Mouse (Mus musculus) stomach, embryonic 15.5 days (tissue): ENCODE measurements around the gene Vwa3b. TPM values are rescaled to one million over a fixed set of nuclear protein-coding genes. Genes with fewer than 3 reads are reported as not detected.

Experiments used
- ATAC-seq: fragments of 200-750 bp; cut with Nextera tagmentation; 2 replicates; pipeline ENCODE4 v1.8.0; 2017; ENCODE audit warnings: low read depth, moderate number of reproducible peaks, moderate TSS enrichment; ENCODE audit not compliant: insufficient read depth, low FRiP score
- H3K27ac ChIP-seq: fragments of 300-500 bp; sonication (generic); 2 replicates; pipeline ENCODE4 v1.5.1; 2015; ENCODE audit warnings: mild to moderate bottlenecking, inconsistent platforms
- H3K27me3 ChIP-seq: fragments of 300-500 bp; sonication (generic); replicated peaks from 2 replicates; pipeline ENCODE4 v1.6.1; 2015; ENCODE audit warnings: inconsistent platforms
- H3K36me3 ChIP-seq: fragments of 300-500 bp; sonication (generic); 2 replicates; pipeline ENCODE4 v1.6.1; 2015; ENCODE audit warnings: inconsistent platforms
- H3K4me1 ChIP-seq: fragments of 300-500 bp; sonication (generic); 2 replicates; pipeline ENCODE4 v1.6.1; 2015; ENCODE audit warnings: inconsistent platforms
- H3K4me2 ChIP-seq: fragments of 300-500 bp; sonication (generic); 2 replicates; pipeline ENCODE4 v1.6.1; 2015; ENCODE audit warnings: mild to moderate bottlenecking, inconsistent platforms
- H3K4me3 ChIP-seq: fragments of 300-500 bp; sonication (generic); replicated peaks from 2 replicates; pipeline ENCODE4 v1.5.1; 2015; ENCODE audit warnings: inconsistent platforms
- H3K9ac ChIP-seq: fragments of 300-500 bp; sonication (generic); 2 replicates; pipeline ENCODE4 v1.6.1; 2015; ENCODE audit warnings: inconsistent platforms
- H3K9me3 ChIP-seq: fragments of 300-500 bp; sonication (generic); 2 replicates; pipeline ENCODE4 v1.6.1; 2016; ENCODE audit warnings: inconsistent platforms
- WGBS: fragments of 180-500 bp; shearing (Covaris S2); methylation state at CpG from one replicate; pipeline ENCODE4 v1.1.7; 2015; 5-methylcytosine and 5-hydroxymethylcytosine counted together
- polyA plus RNA-seq: library from polyadenylated mRNA; unstranded; fragments of >200 nt; fragmentation: Nextera tagmentation; extraction: Ambion mirVana; gene quantifications from 2 replicates; pipeline ENCODE4 v1.2.1, GENCODE M21; 2015

The Vwa3b gene
- polyA plus RNA-seq, 1 experiment from 2014 or later: 1.3 TPM

GRCm38 (mm10) chr1:37077955-37078549, 51.7 kb downstream of the Vwa3b start:
- 65% methylated on average over 14 of the region's 14 CpGs for WGBS
- H3K36me3 ChIP-seq: no peaks in the 10 kb centered on the region

GRCm38 (mm10) chr1:37080442-37080841, 54.0 kb downstream of the Vwa3b start:
- H3K4me2 ChIP-seq: no peak overlapping the region
- H3K9me3 ChIP-seq: no peaks in the 10 kb centered on the region
- H3K36me3 ChIP-seq: no peaks in the 10 kb centered on the region
- no peaks in the 10 kb centered on the region for H3K27me3 ChIP-seq
- WGBS: 80% methylated on average over 4 of the region's 4 CpGs
- no peak overlapping the region for H3K4me3 ChIP-seq
- H3K27ac ChIP-seq: no peak overlapping the region
- no peak overlapping the region for H3K9ac ChIP-seq
- H3K4me1 ChIP-seq: no peaks in the 10 kb centered on the region
- ATAC-seq: no peak

More at GRCm38 (mm10) chr1:37077955-37078549, 51.7 kb downstream of the Vwa3b start:
- no peak for ATAC-seq
- Histone ChIP-seq H3K9me3 (no peaks in the 10 kb centered on the region), H3K9ac (no peak overlapping the region), H3K27ac (no peak overlapping the region), H3K4me2 (no peak overlapping the region), H3K4me1 (no peaks in the 10 kb centered on the region), H3K4me3 (no peak overlapping the region), H3K27me3 (no peaks in the 10 kb centered on the region)

- no peaks in the 10 kb centered on the region for H3K9me3 ChIP-seq
- H3K4me2 ChIP-seq: no peak overlapping the region
- no peaks in the 10 kb centered on the region for H3K4me1 ChIP-seq
- no peaks in the 10 kb centered on the region for H3K27me3 ChIP-seq
- H3K27ac ChIP-seq: no peak overlapping the region
- ATAC-seq: no peak
- no peak overlapping the region for H3K9ac ChIP-seq
- 56% methylated on average over 12 of the region's 12 CpGs for WGBS
- H3K4me3 ChIP-seq: no peak overlapping the region
- H3K36me3 ChIP-seq: no peaks in the 10 kb centered on the region
These were observed 55.2 kb downstream of the Vwa3b start for GRCm38 (mm10) chr1:37081376-37082214.

GRCm38 (mm10) chr1:37082215-37082464, 55.7 kb downstream of the Vwa3b start:
- H3K4me2 ChIP-seq: no peak overlapping the region
- no peaks in the 10 kb centered on the region for H3K9me3 ChIP-seq
- no peaks in the 10 kb centered on the region for H3K4me1 ChIP-seq
- no peak for ATAC-seq
- no peaks in the 10 kb centered on the region for H3K27me3 ChIP-seq
- H3K36me3 ChIP-seq: no peaks in the 10 kb centered on the region
- H3K27ac ChIP-seq: no peak overlapping the region
- no peak overlapping the region for H3K9ac ChIP-seq
- no peak overlapping the region for H3K4me3 ChIP-seq
- 74% methylated on average over 2 of the region's 2 CpGs for WGBS

- no peaks in the 10 kb centered on the region for H3K9me3 ChIP-seq
- no peak overlapping the region for H3K4me3 ChIP-seq
- H3K4me2 ChIP-seq: no peak overlapping the region
- no peak overlapping the region for H3K9ac ChIP-seq
- no peak overlapping the region for H3K27ac ChIP-seq
- H3K27me3 ChIP-seq: no peaks in the 10 kb centered on the region
- 35% methylated on average over 2 of the region's 2 CpGs for WGBS
- no peaks in the 10 kb centered on the region for H3K36me3 ChIP-seq
- ATAC-seq: no peak
- H3K4me1 ChIP-seq: no peaks in the 10 kb centered on the region
These were observed 57.7 kb downstream of the Vwa3b start for GRCm38 (mm10) chr1:37084075-37084474.

GRCm38 (mm10) chr1:37085171-37085570, 58.8 kb downstream of the Vwa3b start:
- H3K27me3 ChIP-seq: no peaks in the 10 kb centered on the region
- ATAC-seq: no peak
- no peak overlapping the region for H3K9ac ChIP-seq
- WGBS: 56% methylated on average over 7 of the region's 7 CpGs
- no peak overlapping the region for H3K4me3 ChIP-seq
- H3K36me3 ChIP-seq: no peaks in the 10 kb centered on the region
- H3K9me3 ChIP-seq: no peaks in the 10 kb centered on the region
- no peak overlapping the region for H3K4me2 ChIP-seq
- H3K27ac ChIP-seq: no peak overlapping the region
- H3K4me1 ChIP-seq: no peaks in the 10 kb centered on the region

GRCm38 (mm10) chr1:37089191-37089590, 62.8 kb downstream of the Vwa3b start:
- Histone ChIP-seq H3K4me2 (no peak overlapping the region), H3K9me3 (no peaks in the 10 kb centered on the region), H3K36me3 (no peaks in the 10 kb centered on the region), H3K27me3 (no peaks in the 10 kb centered on the region), H3K4me3 (no peak overlapping the region), H3K9ac (no peak overlapping the region), H3K27ac (no peak overlapping the region), H3K4me1 (no peaks in the 10 kb centered on the region)
- 47% methylated on average over 5 of the region's 5 CpGs for WGBS
- ATAC-seq: no peak

GRCm38 (mm10) chr1:37097382-37098093, 71.1 kb downstream of the Vwa3b start:
- Histone ChIP-seq H3K27ac (0 out of 2 replicates have a peak overlapping the region, but pooled peaks have one; percentile 11), H3K27me3 (no peaks in the 10 kb centered on the region), H3K9ac (no peak overlapping the region), H3K4me3 (no peak overlapping the region), H3K36me3 (no peaks in the 10 kb centered on the region), H3K9me3 (no peaks in the 10 kb centered on the region), H3K4me1 (no peaks in the 10 kb centered on the region), H3K4me2 (no peak overlapping the region)
- 65% methylated on average over 17 of the region's 17 CpGs for WGBS
- ATAC-seq: no peak

- ATAC-seq: no peak
- Histone ChIP-seq H3K27ac (0 out of 2 replicates have a peak overlapping the region, but pooled peaks have one; percentile 11), H3K9ac (no peak overlapping the region), H3K4me3 (no peak overlapping the region), H3K27me3 (no peaks in the 10 kb centered on the region), H3K9me3 (no peaks in the 10 kb centered on the region), H3K36me3 (no peaks in the 10 kb centered on the region), H3K4me1 (no peaks in the 10 kb centered on the region), H3K4me2 (no peak overlapping the region)
- WGBS: 90% methylated on average over 4 of the region's 4 CpGs
These were observed 71.7 kb downstream of the Vwa3b start for GRCm38 (mm10) chr1:37098094-37098555.

GRCm38 (mm10) chr1:37100361-37100760, 74.0 kb downstream of the Vwa3b start:
- Histone ChIP-seq H3K4me1 (no peaks in the 10 kb centered on the region), H3K9me3 (no peaks in the 10 kb centered on the region), H3K27me3 (no peaks in the 10 kb centered on the region), H3K27ac (no peak overlapping the region), H3K9ac (no peak overlapping the region), H3K36me3 (no peaks in the 10 kb centered on the region), H3K4me3 (no peak overlapping the region), H3K4me2 (no peak overlapping the region)
- 87% methylated on average over 6 of the region's 6 CpGs for WGBS
- no peak for ATAC-seq

GRCm38 (mm10) chr1:37101016-37101415, 74.6 kb downstream of the Vwa3b start:
- Histone ChIP-seq H3K27ac (no peak overlapping the region), H3K4me2 (no peak overlapping the region), H3K4me1 (no peaks in the 10 kb centered on the region), H3K36me3 (no peaks in the 10 kb centered on the region), H3K4me3 (no peak overlapping the region), H3K9me3 (no peaks in the 10 kb centered on the region), H3K27me3 (no peaks in the 10 kb centered on the region), H3K9ac (no peak overlapping the region)
- WGBS: 81% methylated on average over 8 of the region's 8 CpGs
- ATAC-seq: no peak

GRCm38 (mm10) chr1:37101717-37102116, 75.3 kb downstream of the Vwa3b start:
- Histone ChIP-seq H3K27ac (no peak overlapping the region), H3K9ac (no peak overlapping the region), H3K27me3 (no peaks in the 10 kb centered on the region), H3K4me3 (no peak overlapping the region), H3K4me1 (no peaks in the 10 kb centered on the region), H3K9me3 (no peaks in the 10 kb centered on the region), H3K4me2 (no peak overlapping the region), H3K36me3 (no peaks in the 10 kb centered on the region)
- WGBS: 76% methylated on average over 2 of the region's 2 CpGs
- no peak for ATAC-seq
